Mouse (Mus musculus): ENCODE measurements around the gene Ccdc124. TPM values are rescaled to one million over a fixed set of nuclear protein-coding genes. Genes with fewer than 3 reads are reported as not detected.
A peak's percentile ranks its signal among the peaks of the same experiment; 100 is the strongest.

Ccdc124 gene
- polyA plus RNA-seq, 1 experiment from 2014 or later, result 162 TPM

DNA sequence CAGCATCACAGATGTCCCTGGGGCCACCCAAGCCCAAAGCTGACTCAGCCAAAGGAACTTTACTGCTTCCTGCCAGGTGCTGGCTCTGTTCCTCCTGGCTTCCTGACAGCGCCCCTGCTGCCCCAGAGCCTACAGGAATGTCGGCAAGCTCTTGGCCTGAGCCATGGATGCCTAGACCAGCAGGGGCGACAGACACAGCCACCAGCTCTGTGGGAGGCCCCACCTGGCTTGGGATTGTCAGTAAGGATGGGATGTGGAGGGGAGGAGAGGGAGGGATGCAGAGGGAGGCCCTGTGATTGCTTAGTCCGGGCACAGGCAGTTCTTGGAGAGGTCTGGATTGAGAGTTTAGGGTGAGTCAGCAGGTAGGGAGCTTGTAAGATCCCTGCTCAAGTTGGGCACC lies 6.4 kb upstream of the Ccdc124 start:
- no peaks in the 10 kb centered on the region for H3K9me3 ChIP-seq (replicated peaks)
- ATAC-seq (ENCODE audit: low FRiP score), result no peak
- 0 out of 2 replicates have a peak, but pooled peaks cover 3% of the 10 kb centered on the region for H3K27me3 ChIP-seq (replicated peaks)
- no peak overlapping the region for H3K9ac ChIP-seq (replicated peaks)
- WGBS, result 13% methylated on average over 4 of the region's 4 CpGs
- no peak overlapping the region for H3K4me2 ChIP-seq
- H3K27ac ChIP-seq (replicated peaks), result no peak overlapping the region
- H3K36me3 ChIP-seq, result no peaks in the 10 kb centered on the region
- H3K4me1 ChIP-seq, result peaks cover 5% of the 10 kb centered on the region; the same call in 1 of the 2 replicates
- H3K4me3 ChIP-seq (replicated peaks), result no peak overlapping the region

DNA sequence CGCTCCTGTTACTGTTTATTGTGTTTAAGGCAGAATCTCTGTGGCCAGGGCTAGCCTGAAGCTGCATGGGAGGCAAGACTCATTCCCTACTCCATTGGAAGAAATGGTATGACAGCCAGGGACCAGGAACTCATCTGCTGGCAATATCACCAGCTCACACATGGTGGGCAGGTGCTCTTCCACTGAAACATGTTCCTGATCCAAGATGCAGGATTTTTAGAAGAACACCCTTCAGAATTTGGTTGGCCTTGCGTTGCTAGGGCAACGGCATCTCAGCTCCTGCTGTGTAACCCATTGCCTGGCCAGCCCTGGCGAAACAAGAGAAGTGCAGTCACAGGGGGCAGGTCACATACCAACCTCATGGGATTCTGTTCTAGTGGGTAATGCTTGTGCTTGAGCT lies 5.8 kb upstream of the Ccdc124 start:
- Histone ChIP-seq H3K9ac (replicated peaks) (no peak overlapping the region), H3K4me2 (no peak overlapping the region), H3K27ac (replicated peaks) (no peak overlapping the region), H3K4me1 (peaks cover 5% of the 10 kb centered on the region; the same call in 1 of the 2 replicates), H3K4me3 (replicated peaks) (no peak overlapping the region), H3K9me3 (replicated peaks) (no peaks in the 10 kb centered on the region), H3K27me3 (replicated peaks) (0 out of 2 replicates have a peak, but pooled peaks cover 3% of the 10 kb centered on the region), H3K36me3 (no peaks in the 10 kb centered on the region)
- no peak for ATAC-seq (ENCODE audit: low FRiP score)
- 44% methylated on average over 4 of the region's 4 CpGs for WGBS

DNA sequence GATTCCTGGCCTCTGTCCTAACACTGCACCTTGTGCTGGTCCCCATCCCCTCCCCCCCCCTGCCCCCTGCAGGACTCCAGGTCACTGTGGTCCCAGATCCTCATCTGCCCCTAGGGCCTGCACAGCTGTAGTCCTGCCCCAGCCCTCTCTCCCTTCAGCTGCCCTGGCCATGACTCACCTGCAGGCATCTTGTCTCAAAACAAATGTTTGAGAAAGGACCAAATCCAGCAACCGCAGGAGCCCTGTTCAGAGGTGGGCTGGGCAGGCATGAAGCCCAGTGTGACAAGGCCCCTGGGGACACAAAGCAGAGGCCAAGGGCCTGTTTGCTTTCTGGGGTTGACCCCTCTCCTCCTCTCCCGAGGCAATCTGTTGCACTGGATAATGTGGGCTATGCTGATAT lies 4.4 kb upstream of the Ccdc124 start:
- Histone ChIP-seq H3K9me3 (replicated peaks) (no peaks in the 10 kb centered on the region), H3K4me2 (no peak overlapping the region), H3K4me3 (replicated peaks) (no peak overlapping the region), H3K27me3 (replicated peaks) (0 out of 2 replicates have a peak, but pooled peaks cover 3% of the 10 kb centered on the region), H3K4me1 (peaks cover 13% of the 10 kb centered on the region), H3K36me3 (no peaks in the 10 kb centered on the region), H3K9ac (replicated peaks) (no peak overlapping the region), H3K27ac (replicated peaks) (no peak overlapping the region)
- ATAC-seq (ENCODE audit: low FRiP score), result no peak
- WGBS, result 57% methylated on average over 2 of the region's 2 CpGs

DNA sequence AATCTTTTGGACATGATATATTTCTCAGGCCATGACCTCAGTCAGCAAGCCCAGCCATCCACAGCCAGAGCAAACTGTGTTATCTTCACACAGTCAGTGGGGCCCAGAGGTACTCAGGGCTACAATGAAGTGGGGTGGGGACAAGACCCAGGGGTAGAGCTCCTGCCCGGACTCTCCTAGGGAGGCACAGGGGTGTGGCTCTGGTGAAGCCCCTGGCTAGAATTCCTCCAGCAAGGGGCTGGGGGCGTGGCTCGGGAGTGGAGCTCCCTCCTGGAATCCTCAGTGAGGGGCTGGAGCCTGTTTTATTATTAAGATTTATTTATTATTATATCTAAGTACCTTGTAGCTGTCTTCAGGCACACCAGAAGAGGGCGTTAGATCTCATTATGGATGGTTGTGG lies 2.6 kb upstream of the Ccdc124 start:
- no peaks in the 10 kb centered on the region for H3K9me3 ChIP-seq (replicated peaks)
- no peak overlapping the region for H3K4me3 ChIP-seq (replicated peaks)
- H3K27ac ChIP-seq (replicated peaks), result no peak overlapping the region
- no peak overlapping the region for H3K9ac ChIP-seq (replicated peaks)
- H3K36me3 ChIP-seq, result no peaks in the 10 kb centered on the region
- ATAC-seq (ENCODE audit: low FRiP score), result no peak
- H3K4me1 ChIP-seq, result peaks cover 27% of the 10 kb centered on the region
- WGBS, result 71% methylated on average over 4 of the region's 4 CpGs
- H3K27me3 ChIP-seq (replicated peaks), result 0 out of 2 replicates have a peak, but pooled peaks cover 3% of the 10 kb centered on the region
- H3K4me2 ChIP-seq, result no peak overlapping the region

DNA sequence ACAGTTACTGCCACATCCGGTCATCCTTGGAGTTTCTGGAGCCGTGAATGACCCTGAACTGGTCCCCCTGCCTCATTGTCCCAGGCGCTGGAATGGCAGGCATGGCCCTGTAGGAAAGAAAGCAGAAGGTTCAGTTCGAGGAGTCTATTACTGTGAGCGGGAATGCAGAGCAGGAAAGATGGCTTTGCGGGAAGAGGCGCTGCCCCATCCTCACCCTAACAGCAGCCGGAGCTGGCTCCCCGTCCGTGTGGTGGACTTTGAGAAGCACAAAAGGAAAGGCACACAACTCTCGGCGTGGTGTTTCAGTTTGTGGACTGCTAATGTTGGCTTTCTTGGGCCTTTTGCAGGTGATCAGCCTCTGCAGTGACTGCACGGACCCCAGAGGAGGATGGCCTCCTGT lies 706 bp upstream of the Ccdc124 start:
- no peaks in the 10 kb centered on the region for H3K36me3 ChIP-seq
- no peak for ATAC-seq (ENCODE audit: low FRiP score)
- WGBS, result 89% methylated on average over 13 of the region's 13 CpGs
- no peak overlapping the region for H3K4me3 ChIP-seq (replicated peaks)
- no peaks in the 10 kb centered on the region for H3K9me3 ChIP-seq (replicated peaks)
- H3K27me3 ChIP-seq (replicated peaks), result 0 out of 2 replicates have a peak, but pooled peaks cover under 1% of the 10 kb centered on the region
- H3K4me1 ChIP-seq, result peaks cover 29% of the 10 kb centered on the region
- no peak overlapping the region for H3K4me2 ChIP-seq
- no peak overlapping the region for H3K9ac ChIP-seq (replicated peaks)
- H3K27ac ChIP-seq (replicated peaks), result peak overlapping the region; percentile 89; the same call in 1 of the 2 replicates

DNA sequence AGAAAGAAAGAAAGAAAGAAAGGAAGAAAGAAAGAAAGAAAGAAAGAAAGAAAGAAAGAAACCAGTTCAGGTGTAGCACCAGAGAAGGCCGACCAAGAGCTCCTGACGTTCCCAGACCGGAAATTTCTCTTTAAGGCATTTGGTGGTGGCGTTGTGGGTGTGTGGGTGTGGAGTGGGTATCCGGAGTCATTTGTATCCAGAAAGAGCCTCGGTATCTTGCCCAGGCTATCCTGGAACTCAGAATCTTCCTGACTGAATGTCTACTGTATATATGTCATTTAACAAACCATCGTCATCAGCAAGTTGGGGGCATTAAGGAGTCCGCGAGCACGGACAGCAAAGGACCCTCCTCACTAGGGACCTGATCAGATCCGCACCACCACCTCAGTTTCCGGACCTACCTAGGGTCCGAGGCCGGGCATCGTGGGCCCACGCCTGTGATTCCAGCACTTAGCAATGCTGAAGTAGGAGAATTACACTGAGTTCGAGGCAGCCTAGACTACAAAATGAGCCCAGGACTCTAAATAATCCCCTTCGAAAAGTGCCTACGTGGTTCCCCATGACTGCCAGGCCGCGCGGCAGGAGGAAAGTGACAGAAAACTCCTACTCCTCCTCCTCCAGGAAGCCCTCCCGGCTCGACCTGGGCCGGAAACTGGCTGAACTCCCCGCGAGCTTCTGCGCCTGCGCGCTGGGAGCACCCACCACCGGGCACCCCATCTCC lies 932 bp downstream of the Ccdc124 start:
- Histone ChIP-seq H3K9ac (replicated peaks) (peak overlapping the region; percentile 72), H3K36me3 (peaks cover 6% of the 10 kb centered on the region; the same call in 1 of the 2 replicates), H3K9me3 (replicated peaks) (no peaks in the 10 kb centered on the region), H3K27ac (replicated peaks) (peak overlapping the region; percentile 89), H3K27me3 (replicated peaks) (no peaks in the 10 kb centered on the region), H3K4me2 (peak overlapping the region; percentile 87), H3K4me3 (replicated peaks) (peak overlapping the region; percentile 80), H3K4me1 (peaks cover 45% of the 10 kb centered on the region)
- WGBS, result 7% methylated on average over 31 of the region's 31 CpGs
- 0 out of 2 replicates have a peak, but pooled peaks have one; percentile 3 for ATAC-seq (ENCODE audit: low FRiP score)

DNA sequence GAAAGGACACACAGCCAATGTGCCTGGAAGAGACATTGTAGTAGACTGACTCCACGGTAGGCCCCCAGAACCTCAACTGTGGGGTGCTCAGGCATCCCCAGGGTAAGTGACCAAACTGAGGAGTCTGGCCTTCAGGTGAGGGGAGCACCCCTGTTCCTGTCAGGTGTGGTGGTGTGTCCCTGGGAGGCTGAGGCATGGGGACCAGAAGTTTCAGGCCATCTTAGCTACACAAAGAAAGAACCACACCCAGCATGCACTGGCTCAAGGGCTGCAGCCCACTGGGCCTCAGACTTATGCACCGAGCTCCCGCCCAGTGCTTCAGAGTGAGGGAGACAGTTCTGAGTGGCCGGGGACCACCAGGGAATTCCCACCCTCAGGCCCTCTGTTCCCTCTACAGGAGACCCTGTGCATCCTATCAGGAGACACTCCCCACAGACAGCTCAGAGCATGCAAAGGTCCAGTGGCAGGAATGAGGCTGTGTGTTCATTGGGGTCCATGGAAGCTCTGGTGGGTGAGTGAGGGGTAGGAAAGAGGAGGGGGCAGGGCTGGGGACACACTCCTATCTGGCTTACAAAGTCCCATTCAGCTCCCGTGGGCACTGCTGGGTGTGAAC lies 2.4 kb downstream of the Ccdc124 start:
- no peak overlapping the region for H3K9ac ChIP-seq (replicated peaks)
- H3K4me3 ChIP-seq (replicated peaks), result no peak overlapping the region
- WGBS, result 87% methylated on average over 5 of the region's 5 CpGs

DNA sequence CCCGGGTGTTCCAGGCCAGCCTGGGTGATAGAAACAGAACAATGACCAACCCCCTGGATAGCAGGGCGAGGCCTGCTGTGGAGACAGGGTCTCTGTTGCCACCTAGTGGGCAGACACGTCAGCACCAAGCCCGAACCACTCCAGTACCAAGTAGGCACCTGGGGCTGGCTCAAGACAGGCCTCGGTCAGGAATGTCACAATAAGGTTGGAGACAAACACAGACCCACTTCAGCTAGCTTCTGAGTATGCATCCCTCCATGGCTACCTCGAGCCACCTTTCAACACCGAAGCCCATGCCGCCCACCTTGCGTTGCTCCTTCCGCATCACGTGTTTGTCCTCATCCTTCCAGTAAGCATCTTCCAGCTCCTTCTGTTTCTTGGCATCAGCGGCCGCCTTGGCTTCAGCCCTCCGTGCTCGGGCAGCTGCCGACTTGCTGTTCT lies 4.1 kb downstream of the Ccdc124 start:
- no peaks in the 10 kb centered on the region for H3K9me3 ChIP-seq (replicated peaks)
- peaks cover 9% of the 10 kb centered on the region; the same call in 1 of the 2 replicates for H3K36me3 ChIP-seq
- H3K27me3 ChIP-seq (replicated peaks), result no peaks in the 10 kb centered on the region
- peaks cover 61% of the 10 kb centered on the region for H3K4me1 ChIP-seq
- H3K4me2 ChIP-seq, result 0 out of 2 replicates have a peak overlapping the region, but pooled peaks have one; percentile 40
- WGBS, result 55% methylated on average over 16 of the region's 16 CpGs
- ATAC-seq (ENCODE audit: low FRiP score), result no peak
- peak overlapping the region; percentile 40 for H3K9ac ChIP-seq (replicated peaks)
- no peak overlapping the region for H3K4me3 ChIP-seq (replicated peaks)
- H3K27ac ChIP-seq (replicated peaks), result peak overlapping the region; percentile 78

More for the DNA sequence above, 2.4 kb downstream of the Ccdc124 start:
- Histone ChIP-seq H3K36me3 (peaks cover 9% of the 10 kb centered on the region; the same call in 1 of the 2 replicates), H3K27me3 (replicated peaks) (no peaks in the 10 kb centered on the region), H3K4me1 (peaks cover 51% of the 10 kb centered on the region), H3K4me2 (no peak overlapping the region), H3K9me3 (replicated peaks) (no peaks in the 10 kb centered on the region), H3K27ac (replicated peaks) (no peak overlapping the region)
- no peak for ATAC-seq (ENCODE audit: low FRiP score)

DNA sequence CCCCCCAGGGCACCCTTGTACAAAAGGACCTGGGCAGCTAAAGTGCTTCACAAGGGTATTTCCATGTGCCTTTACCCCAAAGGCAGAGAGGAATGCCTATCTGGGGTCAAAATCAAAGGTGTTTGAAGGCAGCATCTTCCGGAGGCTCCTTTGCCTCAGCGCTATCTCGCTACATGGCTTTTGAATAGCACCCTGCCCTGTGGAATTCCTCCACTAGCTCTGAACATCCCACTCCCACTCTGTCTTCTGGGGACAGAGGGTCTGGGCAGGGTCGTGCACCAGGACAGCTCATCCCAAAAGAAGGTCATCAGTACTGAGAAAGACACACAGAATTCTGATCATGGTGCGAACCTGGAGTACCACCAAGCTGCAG lies 4.5 kb downstream of the Ccdc124 start:
- Histone ChIP-seq H3K27ac (replicated peaks) (peak overlapping the region; percentile 78), H3K36me3 (peaks cover 9% of the 10 kb centered on the region; the same call in 1 of the 2 replicates), H3K4me2 (peak overlapping the region; percentile 40), H3K27me3 (replicated peaks) (no peaks in the 10 kb centered on the region), H3K4me1 (peaks cover 63% of the 10 kb centered on the region), H3K9me3 (replicated peaks) (no peaks in the 10 kb centered on the region), H3K4me3 (replicated peaks) (no peak overlapping the region), H3K9ac (replicated peaks) (peak overlapping the region; percentile 40)
- no peak for ATAC-seq (ENCODE audit: low FRiP score)
- 34% methylated on average over 5 of the region's 5 CpGs for WGBS

DNA sequence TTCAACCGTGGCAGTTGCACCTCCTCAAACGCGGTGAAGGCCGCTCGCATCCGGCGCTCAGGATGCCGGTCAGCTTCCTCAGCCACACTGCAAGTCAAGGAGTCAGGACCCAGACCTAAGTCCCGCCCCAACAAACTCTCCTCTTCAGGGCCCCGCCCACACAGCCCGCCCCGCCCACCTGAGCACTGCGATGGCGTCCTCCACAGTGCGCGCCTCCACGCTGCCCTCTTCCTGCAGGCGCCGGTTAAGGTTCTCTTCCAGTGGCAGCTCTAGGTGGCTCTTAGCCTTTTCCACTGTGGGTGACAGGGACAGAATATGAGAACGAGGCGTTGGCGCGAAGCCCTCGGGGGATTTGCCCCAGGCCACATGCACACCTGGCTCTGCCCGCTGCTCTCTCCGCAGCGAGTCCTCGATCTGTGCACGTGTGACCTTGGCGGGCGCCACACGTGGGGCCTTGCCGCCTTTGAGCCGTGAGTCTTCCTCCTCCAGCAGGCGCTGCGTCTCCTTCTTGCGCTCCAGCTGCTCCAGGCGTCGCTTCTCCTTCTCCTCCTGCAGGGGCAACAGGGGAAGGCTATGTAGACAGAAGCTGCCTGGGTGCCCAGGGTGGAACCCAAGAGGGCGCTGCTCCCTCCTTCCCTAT lies 5.1 kb downstream of the Ccdc124 start:
- peak overlapping the region; percentile 78 for H3K27ac ChIP-seq (replicated peaks)
- H3K4me1 ChIP-seq, result peaks cover 63% of the 10 kb centered on the region
- H3K4me2 ChIP-seq, result peak overlapping the region; percentile 40
- H3K4me3 ChIP-seq (replicated peaks), result no peak overlapping the region
- no peaks in the 10 kb centered on the region for H3K9me3 ChIP-seq (replicated peaks)
- H3K9ac ChIP-seq (replicated peaks), result peak overlapping the region; percentile 40
- 15% methylated on average over 40 of the region's 40 CpGs for WGBS
- H3K36me3 ChIP-seq, result peaks cover 9% of the 10 kb centered on the region; the same call in 1 of the 2 replicates
- no peaks in the 10 kb centered on the region for H3K27me3 ChIP-seq (replicated peaks)
- no peak for ATAC-seq (ENCODE audit: low FRiP score)

DNA sequence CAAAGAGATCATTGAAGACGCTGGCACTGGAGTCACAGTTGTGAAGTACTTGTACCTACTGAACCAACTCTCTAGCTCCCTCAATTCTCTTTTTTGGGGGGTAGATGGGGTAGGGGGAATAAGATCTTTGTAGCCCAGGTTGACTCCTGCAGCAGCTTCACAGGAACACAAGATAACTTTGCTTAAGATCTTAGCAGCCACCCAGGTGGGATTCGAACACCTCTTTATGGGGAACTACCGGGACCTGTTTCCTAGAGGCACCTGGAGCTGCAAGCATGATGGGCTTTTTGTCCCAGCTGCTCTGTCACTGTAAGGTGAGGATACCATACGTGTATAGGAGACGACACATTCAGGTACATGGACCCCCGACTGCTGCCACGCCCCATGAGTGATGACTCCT lies 7.2 kb downstream of the Ccdc124 start:
- Histone ChIP-seq H3K9ac (replicated peaks) (no peak overlapping the region), H3K9me3 (replicated peaks) (no peaks in the 10 kb centered on the region), H3K36me3 (peaks cover 9% of the 10 kb centered on the region; the same call in 1 of the 2 replicates), H3K4me1 (peaks cover 70% of the 10 kb centered on the region), H3K4me3 (replicated peaks) (no peak overlapping the region; the same call in 1 of the 2 replicates), H3K27ac (replicated peaks) (peak overlapping the region; percentile 94), H3K4me2 (peak overlapping the region; percentile 86; the same call in 1 of the 2 replicates), H3K27me3 (replicated peaks) (no peaks in the 10 kb centered on the region)
- WGBS, result 89% methylated on average over 7 of the region's 7 CpGs
- no peak for ATAC-seq (ENCODE audit: low FRiP score)
